Mouse (Mus musculus) regulatory T cell (primary cell): Measurements from ENCODE around the gene Il15ra.
"Not testable (repeated sequence)": the region's sequence is repeated elsewhere in the genome, so short reads cannot be mapped to it uniquely, and the experiment has no call there.

Experiments used
- in situ Hi-C: fragments of 300-600 bp; cut with MboI, MseI; formaldehyde crosslinking; loops from one replicate; pipeline ENCODE4 v1.15.1; 2025; ENCODE audit warnings: high pct_unique_total_duplicates

Il15ra gene

DNA sequence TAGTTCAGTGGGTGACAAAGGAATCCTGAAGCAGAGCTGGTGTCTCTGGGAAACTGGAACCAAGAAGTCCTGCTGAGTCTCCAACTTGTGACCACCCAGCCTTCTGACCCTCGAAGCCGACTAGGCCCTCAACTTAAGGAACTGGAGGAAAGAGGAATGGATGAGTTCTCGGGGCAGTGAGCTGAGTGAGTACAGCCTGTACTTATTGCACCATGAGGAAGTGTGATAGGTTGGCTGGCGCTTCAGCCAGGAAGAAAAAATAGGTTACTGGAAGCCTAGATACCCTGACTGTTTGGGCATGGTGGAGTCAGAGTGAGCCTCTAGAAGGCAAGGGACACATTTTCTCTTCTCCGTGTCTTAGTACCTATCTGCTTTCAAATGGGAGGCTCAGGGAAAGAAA is 3.4 kb downstream of the Il15ra start:
- in situ Hi-C loops, result no loop called here

DNA sequence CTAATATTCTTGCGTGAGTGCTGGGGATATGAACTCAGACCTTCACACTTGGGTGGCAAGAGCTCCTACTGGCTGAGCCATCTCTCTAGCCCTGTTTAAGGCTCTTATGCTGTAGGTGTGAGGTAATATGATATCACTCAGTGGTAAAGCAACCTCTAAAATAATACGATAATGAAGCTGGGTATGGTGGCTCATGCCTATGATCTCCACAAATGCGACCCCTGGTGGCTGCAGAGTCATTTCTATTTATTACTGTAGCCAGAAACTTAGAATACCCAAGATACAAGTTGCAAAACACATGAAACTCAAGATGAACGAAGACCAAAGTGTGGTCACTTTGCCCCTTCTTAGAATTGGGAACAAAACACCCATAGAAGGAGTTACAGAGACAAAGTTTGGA is 5.0 kb downstream of the Il15ra start:
- in situ Hi-C loops, result not testable (repeated sequence)

DNA sequence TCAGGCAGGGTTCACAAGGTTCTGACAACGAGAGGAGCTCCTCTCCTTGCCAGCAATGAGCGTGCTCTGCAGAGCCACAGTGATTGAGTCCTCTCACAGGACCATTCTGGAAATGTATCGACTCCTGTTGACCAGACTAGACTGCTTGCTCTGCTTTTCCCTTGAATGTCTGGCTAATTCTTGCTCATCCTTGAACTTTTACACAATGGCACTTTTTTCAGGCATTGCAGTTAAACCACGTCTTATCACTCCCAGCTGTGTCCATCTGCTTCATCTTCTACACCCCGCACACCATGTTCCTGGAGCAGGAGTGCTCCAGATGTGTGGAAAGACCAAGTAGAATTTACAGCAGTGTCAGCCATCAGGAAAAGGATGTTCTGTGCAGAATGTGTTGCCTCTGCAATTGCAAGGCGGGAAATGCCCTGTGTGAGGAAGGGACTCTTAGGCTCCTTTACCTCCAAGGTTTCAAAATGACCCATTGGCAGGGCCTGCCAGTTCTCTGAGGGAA is 7.4 kb downstream of the Il15ra start:
- in situ Hi-C loops, result no loop called here

DNA sequence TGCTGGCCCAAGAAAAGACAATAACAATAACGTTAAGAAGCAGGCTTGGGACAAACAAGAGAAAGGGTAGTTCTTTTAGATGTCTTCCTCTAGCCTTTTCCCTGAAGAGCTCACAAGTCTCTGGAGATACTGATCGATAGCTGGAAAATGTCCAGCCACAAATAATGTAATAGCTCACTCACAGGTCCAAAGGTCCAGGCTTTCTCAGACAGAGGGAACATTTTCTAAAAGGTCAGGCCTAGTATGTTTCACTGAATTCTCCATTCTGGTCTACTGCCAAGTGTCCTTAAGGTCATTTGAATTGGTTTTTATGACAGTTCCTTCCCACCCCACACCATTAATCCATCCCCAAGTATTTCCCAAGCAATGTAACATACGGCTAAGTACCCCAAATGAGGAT is 7.9 kb downstream of the Il15ra start:
- in situ Hi-C loops, result no loop called here

DNA sequence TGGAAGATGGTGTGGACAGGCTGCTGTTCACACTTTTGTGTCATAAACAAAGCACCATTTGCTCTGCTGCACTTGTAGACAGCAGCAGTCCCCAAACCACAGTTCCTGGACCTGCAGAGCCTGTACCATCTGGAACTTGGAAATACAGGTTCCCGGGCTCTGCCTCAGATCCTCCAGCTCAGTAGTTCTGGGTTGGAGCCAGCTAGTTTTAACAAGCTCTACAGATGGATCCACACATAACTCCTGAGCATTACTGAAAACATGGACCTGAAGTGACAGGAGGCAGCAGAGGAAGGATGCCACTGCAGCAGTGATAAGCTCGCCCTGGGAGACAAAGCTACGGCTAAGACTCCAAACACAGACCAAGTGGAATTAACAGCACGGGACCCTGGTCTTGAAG is 9.4 kb downstream of the Il15ra start:
- in situ Hi-C loops, result no loop called here

DNA sequence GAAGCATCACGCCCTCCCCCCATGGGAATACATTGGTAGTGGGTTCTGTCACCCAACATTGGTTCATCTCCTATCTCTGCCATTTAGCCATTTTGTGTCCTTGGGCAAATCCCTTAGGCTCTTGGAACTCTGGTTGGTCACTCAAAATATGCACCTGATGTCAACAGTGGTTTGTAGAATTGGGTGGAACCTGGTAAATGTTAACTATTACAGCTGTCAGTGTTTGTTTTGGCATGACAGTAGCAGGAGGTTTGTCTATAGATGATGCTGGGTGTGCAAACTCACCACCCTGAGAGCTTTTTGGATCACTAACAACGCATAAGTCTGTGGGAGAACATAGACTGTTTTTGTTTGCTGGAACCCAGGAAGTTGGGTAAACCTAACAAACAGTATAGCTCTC is 13.5 kb downstream of the Il15ra start:
- in situ Hi-C loops, result no loop called here

DNA sequence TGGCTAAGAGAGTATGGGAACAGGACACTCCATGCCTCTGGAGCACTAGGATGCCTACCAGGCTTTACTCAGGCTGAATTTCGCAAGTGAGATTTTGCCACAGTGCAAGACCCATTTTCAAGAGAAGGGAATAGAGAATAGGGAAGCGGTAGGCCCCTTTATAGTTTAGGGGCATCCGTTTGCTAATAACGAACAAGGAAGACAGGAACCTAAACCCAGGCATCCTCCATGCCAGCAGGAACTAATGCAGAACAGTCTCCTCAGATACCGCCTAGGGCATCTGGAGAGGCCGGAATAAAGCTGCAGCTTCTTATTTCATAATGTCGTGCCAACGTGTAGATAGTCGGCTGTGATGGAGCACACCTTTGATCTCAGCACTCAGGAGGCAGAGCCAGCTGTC is 17.5 kb downstream of the Il15ra start:
- in situ Hi-C loops, result no loop called here

DNA sequence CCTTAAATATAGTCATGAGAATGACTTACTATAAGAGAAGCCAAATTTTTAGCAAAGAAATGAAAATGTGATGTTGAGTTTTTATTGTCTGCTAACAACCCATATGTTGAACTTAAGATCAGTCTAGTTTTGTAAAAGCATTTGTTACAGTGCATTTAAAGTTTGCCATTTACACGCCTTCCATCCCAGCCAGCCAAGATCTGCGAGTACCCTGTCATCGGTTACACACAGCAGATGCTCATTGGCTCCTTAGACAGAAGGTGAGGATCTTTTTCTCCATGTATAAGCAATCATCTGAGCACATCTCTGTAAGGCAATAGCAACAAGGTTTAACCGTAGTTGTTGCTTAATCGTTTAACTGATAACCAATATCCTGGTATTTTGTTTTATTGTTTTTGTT is 22.5 kb downstream of the Il15ra start:
- in situ Hi-C loops, result no loop called here

DNA sequence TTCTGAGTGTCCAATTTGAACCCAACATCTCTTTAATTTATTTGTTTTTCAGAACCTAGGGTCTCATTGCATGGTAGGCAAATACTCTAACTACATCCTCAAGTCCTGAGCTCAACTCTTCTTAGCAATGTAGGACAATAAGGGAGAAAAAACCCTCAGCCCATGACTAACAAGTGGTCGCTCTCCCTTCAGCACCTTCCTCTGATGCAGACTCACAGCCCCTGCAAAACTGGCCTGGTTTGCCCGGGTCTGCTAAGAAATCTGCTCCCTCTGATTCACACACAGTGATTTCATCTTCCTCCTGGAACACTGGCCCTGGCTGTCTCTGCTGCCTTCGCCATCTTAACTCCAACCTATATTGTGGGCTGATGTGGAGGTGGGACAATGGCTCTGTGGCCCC is 24.0 kb downstream of the Il15ra start:
- in situ Hi-C loops, result no loop called here

DNA sequence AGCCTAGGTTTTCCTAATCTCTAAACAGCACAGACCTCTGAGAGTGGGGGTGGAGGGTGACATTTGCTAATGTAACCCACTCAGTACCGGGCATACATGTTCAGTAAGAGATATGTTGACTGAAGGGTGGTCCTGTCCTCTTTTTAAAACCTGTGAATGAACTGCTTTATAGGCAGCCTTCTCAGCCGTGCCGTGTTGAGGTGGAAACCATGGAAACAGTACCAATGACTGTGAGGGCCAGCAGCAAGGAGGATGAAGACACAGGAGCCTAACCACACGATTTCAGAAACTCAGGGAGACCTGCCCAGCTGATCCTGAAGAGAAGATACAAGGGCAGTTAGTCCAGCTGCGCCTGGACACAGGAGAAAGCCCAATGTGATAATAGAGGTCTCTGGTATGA is 27.9 kb downstream of the Il15ra start:
- in situ Hi-C loops, result no loop called here

DNA sequence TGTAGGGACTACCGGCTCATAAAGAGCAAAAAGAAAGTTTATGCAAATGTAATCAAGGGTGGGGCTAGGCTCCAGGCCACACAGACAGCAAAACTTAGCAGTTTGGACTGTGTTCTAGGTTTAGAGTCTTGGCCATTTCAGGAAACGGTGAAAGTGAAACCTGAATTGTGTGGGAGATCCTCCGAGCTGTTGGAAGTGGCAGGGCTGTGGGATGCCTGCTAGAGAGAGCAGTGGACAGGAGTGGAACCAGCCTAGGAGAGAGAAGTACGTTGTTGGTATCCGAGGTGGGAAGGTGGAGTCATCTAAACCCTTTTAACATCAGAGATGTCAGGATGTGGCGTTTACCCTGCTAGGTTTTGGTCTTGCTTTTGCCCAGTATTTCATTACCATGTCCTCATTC is 30.8 kb downstream of the Il15ra start:
- in situ Hi-C loops, result no loop called here

DNA sequence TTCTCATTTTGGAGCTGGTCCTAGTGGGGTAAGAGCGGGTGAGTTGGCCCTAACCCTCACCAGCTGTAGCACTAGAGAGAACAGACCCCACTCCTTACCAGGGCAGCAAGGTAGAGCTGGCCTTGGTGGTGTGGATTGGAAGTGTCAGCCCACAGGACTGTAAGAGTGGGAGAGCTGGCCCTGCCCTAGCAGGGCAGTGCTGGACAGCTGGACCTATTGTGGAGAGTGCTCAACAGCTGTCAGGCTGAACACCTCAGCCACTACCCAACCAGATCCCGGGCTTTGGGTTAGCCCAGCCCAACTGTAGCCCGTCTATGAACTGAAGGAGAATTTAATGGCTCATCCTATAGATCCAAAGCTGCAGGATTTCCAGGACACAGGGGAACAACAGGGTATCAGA is 33.7 kb downstream of the Il15ra start:
- in situ Hi-C loops, result no loop called here

DNA sequence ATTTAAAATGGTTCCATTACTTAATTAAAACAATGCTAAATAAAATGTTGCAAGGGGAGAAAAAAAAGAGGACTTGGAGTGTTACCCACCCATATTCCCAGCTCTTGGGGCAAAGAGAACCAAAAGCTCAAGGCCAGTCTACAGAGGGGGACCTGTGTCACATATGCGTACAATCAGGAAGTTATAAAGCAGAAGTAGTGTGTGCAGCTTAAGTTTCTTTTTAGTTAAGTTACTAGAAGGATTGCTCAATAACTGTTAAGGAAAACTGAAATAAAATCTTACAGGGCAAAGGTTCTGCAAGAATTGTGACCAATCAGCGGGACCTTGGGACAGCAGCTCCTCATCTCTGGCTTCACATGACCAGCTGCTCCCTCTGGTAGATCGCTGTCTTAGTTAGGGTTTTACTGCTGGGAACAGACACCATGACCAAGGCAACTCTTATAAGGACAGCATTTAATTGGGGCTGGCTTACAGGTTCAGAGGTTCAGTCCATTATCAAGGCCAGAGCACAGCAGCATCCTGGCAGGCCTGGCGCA is 34.5 kb downstream of the Il15ra start:
- in situ Hi-C loops, result no loop called here

DNA sequence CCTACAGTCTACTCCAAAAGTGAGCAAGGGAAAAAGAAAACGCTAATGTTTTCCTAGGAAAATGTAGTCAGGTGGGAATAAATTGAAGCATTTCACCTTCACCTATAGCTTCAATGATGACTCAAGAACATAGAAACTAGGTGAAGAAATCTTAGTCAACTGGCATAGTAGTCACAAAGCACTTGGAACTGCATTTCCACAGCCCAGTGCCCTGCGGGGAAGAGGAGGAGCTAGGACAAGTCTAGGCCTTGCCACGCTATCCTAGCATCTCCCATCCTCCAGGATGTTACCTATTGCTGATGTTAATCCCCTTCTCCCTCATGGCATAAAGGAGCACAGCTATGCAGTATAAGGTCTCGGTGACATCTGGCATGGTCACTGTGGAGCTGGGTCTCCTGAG is 57.5 kb downstream of the Il15ra start:
- in situ Hi-C loops, result no loop called here

DNA sequence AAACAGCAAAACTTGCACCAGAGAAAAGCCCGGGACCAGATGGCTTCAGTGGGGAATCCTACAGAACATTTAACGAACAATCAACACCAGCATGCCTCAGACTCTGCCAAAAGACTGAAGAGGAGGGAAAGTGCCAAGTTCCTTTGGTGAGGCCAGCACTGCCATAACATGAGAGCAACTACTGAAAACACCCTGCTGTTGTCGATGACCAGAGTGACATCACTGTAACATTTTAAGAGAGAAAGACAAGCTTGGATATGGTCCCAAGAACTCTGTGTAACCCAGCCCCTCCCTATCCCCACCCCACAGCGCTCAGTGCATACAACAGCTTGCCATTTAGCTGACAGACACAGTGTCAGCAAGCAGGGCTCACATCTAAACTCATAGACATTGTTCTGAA is 60.6 kb downstream of the Il15ra start:
- in situ Hi-C loops, result no loop called here

DNA sequence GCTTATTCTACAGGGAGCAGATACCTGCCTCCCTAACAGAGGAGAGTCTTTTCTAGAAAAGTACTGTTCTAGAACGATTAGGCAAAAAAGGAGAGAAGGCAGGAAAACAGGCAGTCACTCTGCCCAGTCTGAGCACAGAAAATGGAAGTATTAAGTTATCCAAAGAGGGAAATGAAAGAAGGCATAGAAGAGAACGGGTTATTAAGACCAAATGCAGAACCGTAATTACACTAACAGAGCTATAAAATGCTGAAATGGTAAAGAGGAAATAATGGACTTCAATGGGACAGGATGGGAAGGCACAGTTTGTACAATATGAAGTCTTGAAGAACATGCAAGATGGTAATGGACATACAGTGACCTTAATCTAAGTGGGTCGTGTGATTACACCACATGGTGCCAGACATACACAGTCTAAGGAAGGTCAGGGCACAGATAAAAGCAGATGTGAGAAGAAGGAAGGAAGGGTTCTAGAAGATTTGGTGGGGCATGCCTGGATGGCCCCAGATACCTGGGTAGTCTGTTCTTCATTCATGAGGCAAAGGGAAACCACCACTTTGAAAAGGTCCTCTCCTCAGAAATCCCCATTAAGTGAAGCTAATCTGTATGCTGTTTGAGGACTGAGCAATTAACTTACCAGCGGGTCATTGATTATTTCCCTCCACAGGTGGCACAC is 61.5 kb downstream of the Il15ra start:
- in situ Hi-C loops, result no loop called here

DNA sequence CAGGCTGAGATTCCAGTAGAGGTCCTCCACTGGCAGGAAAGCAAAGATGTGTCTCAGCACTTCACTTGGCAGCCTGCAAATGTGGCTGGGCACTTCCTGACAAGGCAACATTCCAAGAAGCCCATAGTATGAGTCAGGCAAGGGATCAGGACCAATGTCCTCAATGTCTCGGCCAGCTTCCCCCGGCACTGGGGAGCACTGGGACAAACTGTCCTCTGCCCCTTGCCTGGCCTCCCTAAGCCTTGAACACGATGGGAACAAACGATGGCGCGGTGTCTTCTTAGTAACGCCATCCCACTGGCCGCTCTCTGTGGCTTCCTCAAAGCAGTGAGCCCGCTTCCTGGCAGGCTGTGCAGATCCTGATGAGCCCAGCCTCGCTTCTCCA is 62.1 kb downstream of the Il15ra start:
- in situ Hi-C loops, result no loop called here

DNA sequence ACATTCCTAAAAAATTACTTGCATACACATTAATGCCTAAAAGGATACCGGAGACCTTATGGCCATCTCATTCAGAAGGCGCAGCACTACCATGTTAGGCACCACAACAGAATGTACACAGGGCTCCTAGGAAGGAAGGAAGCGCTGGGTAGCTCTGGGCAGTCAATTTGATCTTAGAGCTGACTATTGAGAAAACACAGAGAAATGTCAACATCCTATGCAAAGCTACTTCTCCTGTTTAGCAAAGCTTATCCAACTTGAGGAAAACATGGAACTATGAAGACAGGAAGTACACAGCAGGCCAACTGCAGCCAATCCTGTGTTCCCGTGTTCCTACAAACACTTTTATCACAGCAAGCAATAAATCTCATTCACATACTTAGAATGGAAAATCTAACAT is 66.6 kb downstream of the Il15ra start:
- in situ Hi-C loops, result loop anchor here (10.0 kb wide), 1 partner anchor 167 kb away; the partner anchor contains the start of gene Rbm17

DNA sequence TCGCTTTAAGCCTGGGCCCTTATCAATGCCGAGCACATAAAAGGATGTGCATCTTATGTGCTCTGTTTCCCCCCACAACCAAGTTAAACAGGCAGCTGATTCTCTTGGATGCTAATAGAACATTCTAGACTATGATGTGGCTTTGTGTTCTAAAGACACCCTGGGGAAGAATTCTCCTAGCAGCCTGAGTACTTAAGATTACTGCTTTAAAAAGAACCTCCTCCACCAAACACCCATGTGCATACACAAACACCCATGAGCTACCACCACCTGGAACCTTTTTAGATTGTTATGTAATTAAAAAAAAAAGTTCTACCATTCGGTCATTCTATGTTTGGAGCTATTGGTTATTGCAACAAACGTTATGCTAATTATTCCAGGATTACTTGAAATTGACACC is 67.3 kb downstream of the Il15ra start:
- in situ Hi-C loops, result loop anchor here (10.0 kb wide), 1 partner anchor 168 kb away; the partner anchor contains the start of gene Rbm17

DNA sequence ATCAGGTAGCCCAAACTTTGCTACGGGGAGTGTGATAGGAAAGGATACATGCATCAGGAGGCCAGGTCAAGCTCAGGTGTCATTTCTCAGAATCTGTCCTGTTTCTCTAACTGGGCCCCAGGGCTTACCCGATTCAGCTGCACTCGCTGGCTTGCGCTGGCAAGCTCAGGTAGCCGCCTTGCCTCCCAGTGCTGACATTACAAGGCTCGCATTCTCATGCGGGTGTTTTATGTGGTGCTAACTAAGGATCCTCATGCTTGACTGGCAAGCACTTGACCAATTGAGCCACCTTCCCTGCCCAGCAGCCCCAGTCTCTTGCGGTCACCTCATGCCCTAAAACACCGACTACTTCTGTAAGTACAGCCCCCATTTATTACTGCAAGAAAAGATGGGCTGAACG is 69.3 kb downstream of the Il15ra start:
- in situ Hi-C loops, result loop anchor here (10.0 kb wide), 1 partner anchor 170 kb away; the partner anchor contains the start of gene Rbm17

DNA sequence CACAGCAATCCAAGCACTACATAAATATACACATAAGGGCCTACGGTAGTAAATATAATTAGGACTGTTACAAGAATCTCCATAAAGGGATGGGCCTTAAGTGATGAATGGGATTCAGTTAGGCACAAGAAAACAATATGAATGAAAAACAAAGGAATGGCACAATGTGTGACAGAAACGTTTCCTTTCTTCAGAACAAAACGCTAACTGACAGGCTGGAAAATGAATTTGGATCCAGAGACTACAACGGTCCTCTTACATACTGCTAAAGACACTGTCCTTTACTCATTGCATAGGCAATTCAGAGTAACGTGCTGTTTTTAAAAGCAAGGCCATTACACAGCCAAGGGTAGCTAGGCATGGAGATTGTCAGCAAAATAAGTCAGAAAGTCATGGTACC is 70.0 kb downstream of the Il15ra start:
- in situ Hi-C loops, result loop anchor here (10.0 kb wide), 1 partner anchor 170 kb away; the partner anchor contains the start of gene Rbm17

DNA sequence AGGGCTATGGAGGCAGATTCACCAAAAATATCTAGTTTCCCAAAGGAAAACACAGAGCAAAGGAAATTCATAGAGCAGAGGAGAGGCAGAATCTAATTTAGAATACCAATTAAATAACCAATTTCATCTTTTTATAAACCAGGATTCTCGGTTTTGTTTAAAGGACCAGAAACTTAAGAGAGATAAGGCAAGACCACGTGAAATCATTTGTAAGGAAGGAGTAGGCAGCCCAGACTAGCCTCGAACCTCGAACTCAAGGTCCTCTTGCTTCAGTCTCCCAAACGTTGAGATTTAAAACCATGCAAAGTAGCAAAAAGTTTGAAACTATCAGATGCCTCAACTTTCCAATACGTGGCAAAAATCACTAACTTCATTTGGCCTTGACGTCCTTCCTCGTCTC is 71.3 kb downstream of the Il15ra start:
- in situ Hi-C loops, result loop anchor here (10.0 kb wide), 1 partner anchor 172 kb away; the partner anchor contains the start of gene Rbm17
